Mouse (Mus musculus) lung, postnatal 14 days (tissue): ENCODE results near the gene Twf1.

Experiments used
- DNase-seq: peaks from one replicate; pipeline ENCODE4 v3.0.0; 2021

Twf1 gene

GRCm38 (mm10) chr15:94589219-94590075 lies at the start of gene Twf1:
Gene Twf1, minus strand, starts transcription at chr15:94589889.
- peak; percentile 99 for DNase-seq

DNA sequence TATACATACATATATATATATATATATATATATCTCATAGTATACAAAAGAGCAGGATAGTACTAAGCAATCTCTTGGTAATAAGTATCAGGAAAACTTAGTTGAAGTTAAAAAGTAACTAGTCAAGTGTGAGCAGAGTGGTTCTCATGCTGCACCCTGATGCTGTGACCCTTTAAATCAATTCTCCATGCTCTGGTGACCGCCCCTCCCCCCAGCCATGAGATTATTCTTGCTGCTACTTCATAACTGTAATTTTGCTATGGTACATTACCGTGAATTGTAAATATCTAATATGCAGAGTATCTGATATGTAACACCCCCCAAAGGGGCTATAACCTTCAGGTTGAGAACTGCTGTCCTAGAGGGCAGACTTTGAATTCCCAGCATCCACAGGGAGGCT lies 49.4 kb upstream of the Twf1 start:
- DNase-seq: no peak

- DNase-seq: no peak
These were observed 48.5 kb upstream of the Twf1 start for GRCm38 (mm10) chr15:94638207-94638606.

- no peak for DNase-seq
These were observed 44.8 kb upstream of the Twf1 start for GRCm38 (mm10) chr15:94634524-94634923.

DNA sequence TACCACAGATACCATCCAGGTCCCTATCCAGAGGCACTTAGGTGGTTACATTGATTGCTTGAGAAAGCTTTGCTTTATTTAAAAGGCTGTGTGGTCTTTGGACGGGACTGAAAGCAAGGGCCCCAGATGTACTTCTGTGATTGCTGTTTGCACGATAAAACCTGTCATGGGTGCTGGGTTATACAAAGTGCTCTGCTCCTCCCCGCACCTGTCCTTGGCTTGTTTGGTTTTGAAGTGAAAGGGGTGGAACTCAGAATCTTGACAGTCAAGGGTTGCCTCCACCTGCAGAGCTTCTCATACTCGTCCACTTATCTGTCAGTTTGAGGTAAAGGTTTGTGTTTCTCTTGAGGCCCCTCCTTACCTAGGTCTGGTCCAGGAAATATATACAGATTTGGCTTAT lies 40.9 kb upstream of the Twf1 start:
- no peak for DNase-seq

GRCm38 (mm10) chr15:94628830-94629601 lies 39.3 kb upstream of the Twf1 start, which contains the start of gene Tmem117:
Gene Tmem117, plus strand, starts transcription at chr15:94629232.
- DNase-seq: peak; percentile 29

GRCm38 (mm10) chr15:94628463-94628829 lies 38.8 kb upstream of the Twf1 start:
- no peak for DNase-seq

DNA sequence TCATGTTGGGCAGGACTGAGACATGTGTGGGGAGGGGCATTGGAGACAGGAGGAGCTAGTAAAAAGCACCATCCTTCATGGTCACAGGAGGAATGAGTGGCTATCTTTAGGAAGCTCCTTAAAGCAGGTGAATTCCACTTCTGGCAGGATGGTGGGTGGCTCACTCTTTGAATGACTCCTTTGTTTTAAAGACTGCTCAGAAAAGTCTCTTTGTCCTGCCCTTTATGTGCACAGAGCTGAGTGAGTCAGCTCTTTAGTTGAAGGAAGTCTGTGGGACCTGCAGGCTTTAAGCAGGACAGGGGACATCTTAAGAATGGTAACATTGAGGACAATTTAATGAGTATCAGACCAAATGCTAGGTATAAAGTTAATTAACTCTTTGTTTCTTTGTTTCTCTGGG lies 31.2 kb upstream of the Twf1 start:
- DNase-seq: no peak

GRCm38 (mm10) chr15:94616036-94616435 lies 26.3 kb upstream of the Twf1 start:
- no peak for DNase-seq

GRCm38 (mm10) chr15:94607768-94608167 lies 18.1 kb upstream of the Twf1 start:
- DNase-seq: no peak

DNA sequence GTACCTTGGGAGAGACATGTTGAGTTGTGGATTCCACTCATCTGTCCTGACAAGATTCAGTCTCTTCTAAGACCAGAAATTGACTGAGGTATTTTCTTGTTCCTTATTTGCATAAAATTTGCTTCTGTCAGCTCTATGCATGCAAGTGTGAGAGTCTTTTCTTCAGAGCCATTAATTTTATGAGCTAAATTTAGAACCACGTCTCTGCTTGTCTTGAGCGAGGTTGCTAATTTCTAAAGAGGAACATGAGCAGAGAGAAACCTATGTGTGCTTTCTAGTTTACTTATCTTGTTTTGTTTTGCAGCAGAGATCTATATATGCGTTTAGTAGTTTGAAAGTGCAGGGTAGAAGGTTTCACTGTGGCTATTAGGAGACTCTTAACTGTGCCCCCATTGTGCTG lies 12.8 kb upstream of the Twf1 start:
- no peak for DNase-seq

- peak; percentile 69 for DNase-seq
These were observed 11.7 kb upstream of the Twf1 start for GRCm38 (mm10) chr15:94601339-94601738.

DNA sequence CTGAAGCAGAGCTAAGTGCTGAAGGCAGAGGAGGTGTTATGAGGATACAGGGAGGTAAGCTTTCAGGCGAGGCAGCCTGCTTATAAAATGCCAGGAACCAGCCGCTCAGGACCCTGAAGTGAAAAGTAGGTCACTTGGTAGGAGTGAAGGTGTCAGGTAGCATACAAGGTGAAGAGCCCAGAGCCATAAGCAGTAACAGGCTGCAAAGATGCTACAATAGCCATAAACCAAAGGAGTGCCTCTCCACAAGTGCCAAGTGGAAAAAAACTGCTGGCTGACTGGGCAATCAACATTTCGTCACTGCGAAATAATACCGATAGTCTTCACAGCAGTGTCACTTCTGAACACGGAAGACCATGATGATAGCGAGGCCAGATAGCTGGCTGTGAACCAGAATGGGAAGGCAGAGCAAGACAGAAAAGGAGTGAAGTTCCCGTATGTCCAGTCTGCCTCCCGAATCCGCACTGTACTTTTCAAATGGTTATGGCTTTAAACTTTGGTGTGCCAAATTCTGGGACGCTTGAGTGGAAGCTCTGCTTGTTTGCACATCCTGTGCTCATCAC lies 10.5 kb upstream of the Twf1 start:
- no peak for DNase-seq

- DNase-seq: no peak
These were observed 3.9 kb upstream of the Twf1 start for GRCm38 (mm10) chr15:94593586-94593985.

- no peak for DNase-seq
These were observed 1.7 kb upstream of the Twf1 start for GRCm38 (mm10) chr15:94591356-94591755.

DNA sequence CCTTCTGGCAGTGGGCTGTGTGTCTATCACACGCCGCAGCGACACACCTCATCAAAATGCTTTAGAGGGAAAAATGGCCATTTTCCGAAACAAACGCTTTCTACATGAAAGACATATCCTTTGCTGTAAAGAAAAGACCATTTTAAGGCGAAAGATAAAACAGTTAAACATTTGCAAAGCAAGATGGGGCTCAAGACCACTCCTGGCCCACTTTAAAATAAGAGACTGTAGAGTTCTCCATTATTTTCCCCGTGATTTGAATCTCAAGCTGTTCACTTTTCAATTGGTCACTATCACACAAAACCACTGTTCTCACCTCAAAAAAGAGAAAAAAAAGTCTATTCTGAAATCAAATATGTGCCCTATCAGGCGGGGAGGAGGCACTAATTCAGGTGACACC lies 394 bp upstream of the Twf1 start:
- no peak for DNase-seq

DNA sequence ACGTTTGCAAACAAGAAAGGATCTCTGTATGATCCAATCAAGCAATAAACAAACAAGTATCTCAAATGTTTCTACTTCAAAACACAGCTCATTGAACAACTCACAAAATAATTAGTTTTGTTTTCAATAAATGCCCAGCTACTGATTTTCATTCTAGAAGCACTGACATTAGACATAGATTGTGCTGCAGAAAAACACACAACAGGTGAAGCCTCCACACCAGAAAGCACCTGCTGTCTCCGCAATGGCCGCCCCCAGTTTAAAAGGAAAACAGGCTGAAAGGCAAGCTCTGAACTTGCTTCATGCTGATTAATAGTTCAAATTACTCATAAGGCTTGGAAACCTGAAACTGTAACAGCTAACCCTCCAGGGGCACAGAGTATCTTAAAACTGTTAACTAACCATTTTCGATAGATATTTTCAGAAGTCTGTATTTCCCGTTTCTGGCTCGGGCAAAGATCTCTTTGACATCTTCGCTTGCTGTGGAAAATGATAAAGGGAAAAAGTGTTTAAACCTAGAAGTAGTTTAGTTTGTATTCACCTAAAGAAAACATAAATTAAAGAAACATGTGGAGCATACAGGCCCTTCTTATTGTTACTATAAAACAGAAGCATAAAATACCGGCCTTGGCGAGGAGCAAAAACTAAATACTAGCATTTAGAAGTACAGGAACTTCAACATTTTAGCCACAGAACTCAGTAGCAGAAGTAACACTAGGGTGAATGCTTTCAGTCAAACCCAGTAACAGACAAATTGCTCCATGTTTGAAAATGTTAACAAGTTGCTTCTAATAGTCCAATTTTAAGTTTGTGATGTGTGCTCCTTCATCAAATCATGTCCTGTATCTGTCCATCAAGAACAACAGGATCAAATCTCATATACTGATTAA lies 1.6 kb downstream of the Twf1 start:
- DNase-seq: no peak

- no peak for DNase-seq
These were observed 5.0 kb downstream of the Twf1 start for GRCm38 (mm10) chr15:94584738-94585137.

- no peak for DNase-seq
These were observed 6.5 kb downstream of the Twf1 start for GRCm38 (mm10) chr15:94583153-94583552.

DNA sequence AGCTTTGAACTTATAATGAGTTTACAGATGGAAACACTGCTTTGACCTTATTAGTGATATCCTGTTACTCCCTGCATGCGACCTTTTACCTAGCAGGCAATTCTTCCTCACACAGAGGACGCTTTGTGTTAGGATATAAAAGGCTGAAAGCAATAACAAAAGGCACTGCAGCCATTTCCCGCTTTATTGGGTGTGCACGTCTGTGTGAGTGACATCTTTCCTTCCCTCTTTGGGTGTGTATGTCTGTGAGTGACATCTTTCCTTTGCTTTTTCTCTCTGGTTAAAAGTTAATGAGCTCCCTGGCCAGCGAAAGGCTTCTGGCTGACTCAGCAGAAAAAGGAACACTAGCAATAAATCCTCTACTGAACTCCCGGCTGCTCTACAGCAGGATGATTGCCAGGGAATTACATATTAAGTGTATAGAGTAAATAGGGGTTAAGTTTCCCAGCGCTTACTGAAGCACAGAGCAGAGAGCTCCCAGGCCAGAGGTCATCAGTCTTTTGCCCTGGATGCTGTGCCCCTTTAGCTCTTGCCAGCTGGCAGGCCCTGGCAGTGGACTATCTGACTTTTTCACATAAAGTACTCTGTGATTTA lies 7.6 kb downstream of the Twf1 start:
- DNase-seq: no peak

DNA sequence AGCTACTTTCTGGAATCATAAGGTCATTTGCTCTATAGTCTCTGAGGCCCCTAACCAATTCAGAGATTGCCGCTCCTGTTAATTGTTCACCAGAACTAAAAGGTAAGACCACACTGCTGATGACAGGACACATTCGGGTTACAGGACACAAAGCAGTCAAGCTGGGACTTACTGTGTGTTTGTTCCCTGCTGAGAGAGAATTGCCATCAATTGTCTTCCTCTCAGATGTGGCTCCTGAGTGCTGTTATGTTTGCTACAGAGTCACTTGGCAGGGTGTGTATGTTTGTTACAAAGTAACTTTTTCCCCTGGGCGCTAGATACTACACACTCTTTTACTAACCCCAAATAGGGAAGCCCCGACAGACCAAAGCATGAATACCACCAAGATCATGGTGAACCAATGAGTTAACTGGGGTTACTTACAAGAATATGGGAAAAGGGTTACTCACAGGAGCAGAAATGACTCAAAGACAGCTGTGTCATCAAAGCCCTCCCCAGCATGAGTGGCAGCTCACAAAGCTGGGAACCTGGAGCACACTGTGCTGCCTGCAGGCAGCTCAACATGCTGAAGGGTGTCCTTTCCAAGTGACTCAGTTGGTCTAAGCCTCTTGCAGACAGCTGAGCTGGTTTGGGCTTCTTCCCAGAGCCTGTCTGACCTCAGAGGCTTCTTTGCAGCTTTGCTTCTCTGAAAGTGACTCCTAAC lies 15.0 kb downstream of the Twf1 start:
- DNase-seq: no peak

DNA sequence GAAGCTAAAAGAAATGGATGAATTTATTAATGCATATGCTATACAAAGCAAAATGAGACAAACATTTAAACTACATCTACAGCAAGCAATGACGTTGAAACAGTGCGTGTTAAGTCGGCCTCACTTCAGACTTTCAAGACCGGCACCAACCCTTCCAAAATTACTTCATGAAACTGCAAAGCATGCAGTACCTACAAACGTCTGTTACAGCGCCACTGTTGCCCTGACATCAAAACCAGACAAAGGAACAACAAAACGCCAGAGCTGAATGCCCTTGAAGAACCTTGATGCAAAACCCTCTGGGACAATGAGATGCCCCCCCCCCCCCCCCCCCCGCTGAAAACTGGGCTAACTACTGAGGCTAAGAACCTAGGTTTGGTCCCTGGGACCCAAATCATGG lies 16.9 kb downstream of the Twf1 start:
- no peak for DNase-seq
